Mouse (Mus musculus): ENCODE results near the gene Slc9a9.

- TF ChIP-seq POLR2A (IDR thresholded peaks at IDR 0.05; ENCODE audit: insufficient read depth, low read depth, low read length) (no peak), CTCF (IDR thresholded peaks at IDR 0.05; ENCODE audit: insufficient read depth, low read depth, low read length) (no peak)
These were observed 177.9 kb downstream of the Slc9a9 start for GRCm38 (mm10) chr9:94847624-94848023.

Data from olfactory bulb, adult 2 months (tissue).